In genomic region chr3:96102100-96102872, GRCm38 (mm10) we compare ENCODE assay signal across 7 mouse cellular contexts. TPM values are rescaled to one million over a fixed set of nuclear protein-coding genes. Genes with fewer than 3 reads are reported as not detected.
DNase-seq lines count a peak whose midpoint lies in the region; ATAC-seq and TF ChIP-seq lines count a peak whose summit lies in the region.

No protein-coding gene starts in this region.

- WGBS in forebrain, embryonic 14.5 days, result 18% methylated on average over 14 of the region's 14 CpGs
- WGBS in hindbrain, embryonic 14.5 days, result 12% methylated on average over 14 of the region's 14 CpGs

- peak; percentile 93 for DNase-seq in Muller cell, postnatal 12 days (ENCODE audit: inconsistent ontology term)
- DNase-seq in c-Kit-negative CD71-positive TER-119-positive erythroid progenitor cells, embryonic 14.5 days (ENCODE audit: low read depth, low spot score), result peak; percentile 49
- DNase-seq in forebrain, embryonic 14.5 days (ENCODE audit: low spot score), result peak; percentile 70
- peak; percentile 47 for DNase-seq in hindbrain, embryonic 14.5 days (ENCODE audit: low spot score)
- DNase-seq in left cerebral cortex, adult 2 months (ENCODE audit: extremely low spot score in 1 of 2, low spot score in 2 of 2), result peak in 1 of 2 experiments; percentile 34
- peak; percentile 45 to 67 for DNase-seq in spleen, adult 18-20 months

- no peaks in the 10 kb centered on the region for H3K27me3 ChIP-seq in forebrain, embryonic 14.5 days (replicated peaks; ENCODE audit: control insufficient read depth, insufficient read depth, low read length)
- no peaks in the 10 kb centered on the region for H3K27me3 ChIP-seq in hindbrain, embryonic 14.5 days (ENCODE audit: control insufficient read depth, insufficient read depth, low read length)

- peaks cover 6% of the 10 kb centered on the region; the same call in 1 of the 2 replicates for H3K4me1 ChIP-seq in forebrain, embryonic 14.5 days (ENCODE audit: control insufficient read depth, insufficient read depth, low read length)
- H3K4me1 ChIP-seq in hindbrain, embryonic 14.5 days (replicated peaks; ENCODE audit: control insufficient read depth, insufficient read depth, low read length), result peaks cover 19% of the 10 kb centered on the region

- peak overlapping the region; percentile 41 for H3K4me2 ChIP-seq in forebrain, embryonic 14.5 days (ENCODE audit: low read length)
- H3K4me2 ChIP-seq in hindbrain, embryonic 14.5 days (replicated peaks), result peak overlapping the region; percentile 45

- H3K36me3 ChIP-seq in forebrain, embryonic 14.5 days (ENCODE audit: control insufficient read depth, insufficient read depth, low read length), result no peaks in the 10 kb centered on the region
- H3K36me3 ChIP-seq in hindbrain, embryonic 14.5 days (replicated peaks; ENCODE audit: control insufficient read depth, insufficient read depth), result no peaks in the 10 kb centered on the region

- H3K9ac ChIP-seq in forebrain, embryonic 14.5 days (ENCODE audit: low read length), result peak overlapping the region; percentile 18; the same call in 1 of the 2 replicates
- H3K9ac ChIP-seq in hindbrain, embryonic 14.5 days, result 0 out of 2 replicates have a peak overlapping the region, but pooled peaks have one; percentile 26

- intact Hi-C loops in left cerebral cortex, adult 2 months (cut with DNase I), result no loop called here

- 0 out of 2 replicates have a peak, but pooled peaks have one; percentile 36 for ATAC-seq in forebrain, embryonic 14.5 days
- 0 out of 2 replicates have a peak, but pooled peaks have one; percentile 17 for ATAC-seq in hindbrain, embryonic 14.5 days (ENCODE audit: low FRiP score)
- peak; percentile 20; the same call in 1 of the 2 replicates for ATAC-seq in megakaryocyte, adult 5-6 weeks (ENCODE audit: poor library complexity, severe bottlenecking)

- peak overlapping the region; percentile 7; the same call in 1 of the 2 replicates for H3K4me3 ChIP-seq in forebrain, embryonic 14.5 days (ENCODE audit: low read depth, low read length)
- H3K4me3 ChIP-seq in hindbrain, embryonic 14.5 days (replicated peaks; ENCODE audit: low read length), result peak overlapping the region; percentile 21
- no peak overlapping the region for H3K4me3 ChIP-seq in left cerebral cortex, adult 2 months

- no peak for TF ChIP-seq CTCF in left cerebral cortex, adult 2 months (IDR thresholded peaks at IDR 0.05)

- H3K27ac ChIP-seq in forebrain, embryonic 14.5 days (ENCODE audit: low read depth, low read length), result no peak overlapping the region
- no peak overlapping the region for H3K27ac ChIP-seq in hindbrain, embryonic 14.5 days
- peak overlapping the region; percentile 97; the same call in 1 of the 2 replicates for H3K27ac ChIP-seq in left cerebral cortex, adult 2 months

- H3K9me3 ChIP-seq in forebrain, embryonic 14.5 days (replicated peaks; ENCODE audit: control insufficient read depth, low read length), result no peaks in the 10 kb centered on the region
- H3K9me3 ChIP-seq in hindbrain, embryonic 14.5 days (ENCODE audit: control insufficient read depth, low read length), result no peaks in the 10 kb centered on the region

RNA-seq across cellular contexts. Expression of gene Otud7b, which starts 2.0 kb away (rescaled TPM):
- 4.0 and 4.4 TPM in 2 replicates for polyA plus RNA-seq in forebrain, embryonic 14.5 days (2014; fragmentation: Nextera tagmentation; extraction: Ambion mirVana)
- 7.1 and 7.9 TPM in 2 replicates for polyA plus RNA-seq in hindbrain, embryonic 14.5 days (2014; fragmentation: Nextera tagmentation; extraction: Ambion mirVana)
- total RNA-seq in left cerebral cortex, adult 2 months (2021), result 10 to 100 TPM; 33.3 to 33.4 TPM
- total RNA-seq in megakaryocyte, adult 5-6 weeks (2015), result 1.2 and 1.3 TPM in 2 replicates
- 3.1 and 4.8 TPM in 2 replicates for total RNA-seq in megakaryocyte, adult 5-6 weeks (2017)

RNA-seq across cellular contexts. Expression of gene Vps45, which starts 44.0 kb away (rescaled TPM):
- 48.3 and 54.8 TPM in 2 replicates for polyA plus RNA-seq in forebrain, embryonic 14.5 days (2014; fragmentation: Nextera tagmentation; extraction: Ambion mirVana)
- 44.8 and 46.8 TPM in 2 replicates for polyA plus RNA-seq in hindbrain, embryonic 14.5 days (2014; fragmentation: Nextera tagmentation; extraction: Ambion mirVana)
- total RNA-seq in left cerebral cortex, adult 2 months (2021), result 10 to 100 TPM; 38.3 to 45.9 TPM
- total RNA-seq in megakaryocyte, adult 5-6 weeks (2015), result 23.8 and 31.2 TPM in 2 replicates
- 9.5 and 11.6 TPM in 2 replicates for total RNA-seq in megakaryocyte, adult 5-6 weeks (2017)

RNA-seq across cellular contexts. Expression of gene Mtmr11, which starts 59.5 kb away (rescaled TPM):
- 7.0 and 7.9 TPM in 2 replicates for polyA plus RNA-seq in forebrain, embryonic 14.5 days (2014; fragmentation: Nextera tagmentation; extraction: Ambion mirVana)
- 10.1 and 11.6 TPM in 2 replicates for polyA plus RNA-seq in hindbrain, embryonic 14.5 days (2014; fragmentation: Nextera tagmentation; extraction: Ambion mirVana)
- 1 to 10 TPM; 7.3 to 8.1 TPM for total RNA-seq in left cerebral cortex, adult 2 months (2021)
- 0.09 TPM in 1 of 2 replicates, not detected in the other for total RNA-seq in megakaryocyte, adult 5-6 weeks (2015)
- not detected in 2 replicates for total RNA-seq in megakaryocyte, adult 5-6 weeks (2017)

Comparison
In these comparisons a context has a peak if more than half of its experiments do, and no peak if none do; other contexts are left out.
1. RNA of gene Otud7b, which starts 2.0 kb away (total RNA-seq): 33.3 to 33.4 TPM in left cerebral cortex, adult 2 months; 1.2 to 4.8 TPM in megakaryocyte, adult 5-6 weeks; every median in the first group is over 4 times any median in the second.
2. RNA of gene Mtmr11, which starts 59.5 kb away (total RNA-seq): 7.3 to 8.1 TPM in left cerebral cortex, adult 2 months; 0.09 TPM in megakaryocyte, adult 5-6 weeks; every median in the first group is over 4 times any median in the second.
3. Peak in every context shown above with its lines, with median percentiles within 50 percentile points of each other: ATAC-seq.